Mouse (Mus musculus): Measurements from ENCODE around the gene Shank2. TPM values are rescaled to one million over a fixed set of nuclear protein-coding genes. Genes with fewer than 3 reads are reported as not detected.

Shank2 gene
- polyA plus RNA-seq, 1 experiment from 2014 or later: 0.96 TPM

GRCm38 (mm10) chr7:144262666-144263065, 260.9 kb downstream of the Shank2 start:
- no peak for DNase-seq (ENCODE audit: low spot score)

GRCm38 (mm10) chr7:144266745-144267144, 265.0 kb downstream of the Shank2 start:
- DNase-seq (ENCODE audit: low spot score): no peak

- no peak for DNase-seq (ENCODE audit: low spot score)
Measured at GRCm38 (mm10) chr7:144268329-144268728, 266.6 kb downstream of the Shank2 start.

DNA sequence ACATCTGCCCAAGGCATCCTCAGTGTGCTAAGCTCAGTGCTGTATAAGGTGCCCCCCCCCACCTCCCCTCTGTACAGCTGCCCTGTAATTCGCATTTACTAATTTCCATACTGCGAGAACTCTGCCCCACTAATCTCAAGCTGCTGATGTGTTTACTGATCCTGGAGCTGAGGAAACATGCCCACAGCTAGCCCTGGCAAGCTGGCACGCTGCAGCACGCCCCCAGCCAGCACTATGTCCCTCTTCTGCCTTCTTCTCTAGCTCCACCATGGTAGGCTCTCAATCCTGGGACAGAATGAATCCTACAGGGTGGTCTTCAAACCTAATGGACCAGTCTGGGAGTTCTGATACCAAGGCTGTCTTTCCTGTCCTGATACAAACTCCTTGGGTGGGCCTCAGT, 267.1 kb downstream of the Shank2 start:
- no peak for DNase-seq (ENCODE audit: low spot score)

DNA sequence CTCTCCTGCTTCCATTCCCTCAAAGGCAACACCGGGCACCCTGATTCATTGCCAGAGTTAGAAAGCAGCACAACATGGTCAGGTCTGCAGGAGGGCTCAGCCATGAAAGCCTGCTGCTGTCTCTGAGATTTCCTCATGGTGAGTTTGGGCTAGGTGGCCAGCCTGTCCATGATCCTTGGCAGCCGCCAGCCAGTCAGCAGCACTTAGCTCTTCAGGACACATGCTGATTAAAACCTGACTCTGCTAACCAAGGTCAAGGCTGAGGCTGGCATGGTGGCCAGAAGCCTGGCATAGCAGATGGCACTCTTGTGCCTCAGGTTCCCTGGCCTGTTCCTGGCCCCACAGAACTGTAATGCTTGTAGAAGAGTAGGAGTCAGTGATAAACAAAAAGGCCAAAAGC, 269.3 kb downstream of the Shank2 start:
- DNase-seq (ENCODE audit: low spot score): no peak

GRCm38 (mm10) chr7:144278703-144279102, 277.0 kb downstream of the Shank2 start:
- no peak for DNase-seq (ENCODE audit: low spot score)

GRCm38 (mm10) chr7:144283701-144284100, 282.0 kb downstream of the Shank2 start:
- DNase-seq (ENCODE audit: low spot score): no peak

- no peak for DNase-seq (ENCODE audit: low spot score)
Measured at GRCm38 (mm10) chr7:144284241-144285065, 282.7 kb downstream of the Shank2 start.

- no peak for DNase-seq (ENCODE audit: low spot score)
Measured at GRCm38 (mm10) chr7:144285066-144285633, 283.4 kb downstream of the Shank2 start.

DNA sequence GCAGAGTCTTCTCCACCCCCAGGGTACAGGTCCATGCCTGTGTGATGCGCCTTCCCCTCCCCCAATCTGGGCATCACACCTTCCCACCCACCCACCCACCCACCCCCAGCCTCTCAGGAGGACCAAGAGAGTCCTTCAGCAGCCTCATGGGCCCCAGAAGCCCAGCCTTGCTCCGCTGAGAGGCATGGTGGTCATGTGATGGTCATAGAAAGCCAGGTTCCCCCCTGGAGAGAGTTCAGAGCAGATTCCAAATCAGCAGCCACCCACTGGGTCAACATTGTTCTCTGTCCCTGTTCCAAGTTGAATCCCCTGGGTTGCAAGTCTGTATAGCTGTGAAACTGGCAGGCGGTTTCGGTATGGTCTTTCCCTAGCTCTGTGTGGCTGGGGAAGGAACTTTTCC, 284.2 kb downstream of the Shank2 start:
- no peak for DNase-seq (ENCODE audit: low spot score)

DNA sequence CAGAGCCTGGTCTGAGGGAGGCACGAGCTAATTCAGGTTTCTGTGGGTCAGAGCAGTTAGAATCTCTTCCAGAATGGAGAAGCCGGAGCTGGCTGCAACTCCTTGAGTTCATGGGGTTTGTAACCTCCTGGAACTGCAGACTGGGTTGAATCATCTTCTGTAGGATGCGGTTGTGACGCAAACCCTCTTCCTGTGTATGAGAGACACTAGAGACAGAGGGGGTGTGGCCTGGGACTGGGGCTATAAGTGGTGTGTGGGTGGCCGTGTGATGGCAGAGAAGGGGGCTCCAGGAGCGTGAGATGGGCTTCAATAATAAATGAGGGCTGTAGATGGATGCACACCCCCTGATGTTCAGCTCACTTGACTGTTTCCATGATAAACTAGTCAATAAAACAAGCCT, 286.3 kb downstream of the Shank2 start:
- no peak for DNase-seq (ENCODE audit: low spot score)

DNA sequence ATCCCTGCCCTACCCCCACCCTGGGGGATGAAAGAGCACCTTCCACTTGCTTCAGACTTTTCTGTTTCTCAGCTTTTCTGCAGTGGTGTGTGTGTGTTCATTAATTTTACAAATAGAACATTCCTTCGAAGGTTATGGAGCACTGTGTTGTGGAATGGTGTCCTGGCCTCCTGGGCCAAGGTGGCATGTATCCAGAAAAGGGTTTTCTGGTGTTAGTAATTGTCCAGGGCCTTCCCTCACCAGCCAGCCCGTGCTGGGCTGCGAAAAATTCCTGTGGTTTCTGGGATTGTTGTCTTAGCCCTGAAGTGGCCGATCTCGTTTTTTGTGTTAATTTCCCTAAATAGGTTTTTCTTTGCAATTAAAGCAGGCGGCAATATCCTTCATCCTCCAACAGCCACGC, 289.8 kb downstream of the Shank2 start:
- DNase-seq (ENCODE audit: low spot score): no peak

GRCm38 (mm10) chr7:144293611-144294010, 291.9 kb downstream of the Shank2 start:
- no peak for DNase-seq (ENCODE audit: low spot score)

DNA sequence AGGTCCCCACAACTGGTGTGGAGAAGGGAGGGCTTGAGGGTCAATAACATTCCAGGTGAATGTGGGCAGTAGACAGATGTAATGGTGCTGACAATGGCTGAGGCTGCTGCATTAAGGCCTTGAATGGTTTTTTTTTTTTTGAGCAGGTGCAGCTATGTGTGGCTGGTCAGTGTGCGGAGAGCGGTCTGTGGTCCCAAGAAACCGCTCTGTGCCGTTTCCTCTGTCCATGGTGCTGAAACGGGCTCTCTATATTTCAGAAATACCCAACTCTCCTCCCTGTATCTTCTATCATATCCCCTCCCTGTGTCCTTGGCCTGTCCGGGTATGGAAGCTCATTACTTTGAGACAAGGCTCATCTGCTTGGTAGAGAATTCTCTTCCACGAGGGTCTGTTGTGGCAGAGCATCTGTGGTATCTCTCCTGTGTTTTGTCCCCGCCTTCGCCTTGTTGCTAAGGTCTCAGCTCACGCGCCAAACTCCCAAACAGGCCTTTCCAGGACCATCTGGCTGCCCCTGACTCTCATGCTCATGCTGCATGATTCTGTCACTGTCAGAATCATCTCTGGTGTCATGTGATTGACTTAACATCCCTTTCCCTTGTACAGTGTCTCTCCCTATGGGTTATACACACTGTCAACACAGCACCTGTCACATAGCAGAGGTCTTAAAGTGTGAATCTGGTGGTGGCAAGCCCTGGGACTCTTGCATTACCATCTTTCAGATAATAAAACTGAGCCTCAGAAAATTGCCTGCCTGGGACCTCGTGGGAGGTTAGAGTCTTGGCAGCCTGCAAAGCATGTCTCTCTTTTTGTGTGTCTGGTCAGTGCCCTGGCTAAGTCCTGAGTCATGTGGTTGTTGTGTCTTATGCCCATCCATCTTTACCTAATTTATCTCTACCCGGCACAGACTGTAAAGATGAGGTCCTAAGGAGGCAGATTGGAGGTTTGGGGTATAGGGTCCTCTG, 292.8 kb downstream of the Shank2 start:
- DNase-seq (ENCODE audit: low spot score): peak; percentile 13

DNA sequence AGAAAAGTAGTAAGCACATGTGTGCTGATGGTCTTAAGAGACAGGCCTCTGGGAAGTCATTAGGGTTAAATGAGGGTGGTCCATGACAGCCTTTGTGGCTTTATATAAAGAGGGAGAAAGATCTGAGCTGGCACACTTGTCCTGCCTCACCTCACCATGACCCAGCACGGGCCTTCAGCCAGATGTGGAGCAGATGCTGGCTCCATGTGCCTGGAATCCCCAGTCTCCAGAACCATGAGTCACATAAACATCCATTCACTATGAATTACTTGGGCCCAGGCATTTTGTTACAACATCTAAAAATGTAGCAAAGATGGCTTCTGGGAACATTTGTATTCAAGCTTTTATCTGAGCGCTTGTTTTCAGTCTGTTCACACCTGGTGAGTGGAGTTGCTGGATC, 297.6 kb downstream of the Shank2 start:
- DNase-seq (ENCODE audit: low spot score): no peak

- DNase-seq (ENCODE audit: low spot score): no peak
Measured at GRCm38 (mm10) chr7:144301646-144302045, 299.9 kb downstream of the Shank2 start.

DNA sequence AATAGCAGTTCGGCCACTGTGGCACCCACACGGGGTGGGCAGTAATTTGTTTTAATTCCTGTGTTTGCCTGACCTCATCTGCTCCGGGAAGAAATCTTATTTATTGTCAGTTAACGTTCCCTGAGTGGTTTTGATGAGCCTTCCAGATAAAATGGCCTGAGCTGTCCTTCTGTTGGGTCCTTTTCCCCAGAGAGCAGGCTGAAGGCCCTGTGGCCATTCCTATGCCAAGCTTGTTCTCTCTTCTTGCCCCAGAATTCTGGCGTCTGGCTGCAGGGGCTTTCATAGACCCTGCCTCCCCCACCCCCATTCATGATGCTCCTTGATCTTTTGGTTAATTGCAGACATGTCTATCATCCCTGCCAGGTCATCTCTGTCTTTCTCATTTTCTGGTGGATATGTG, 300.8 kb downstream of the Shank2 start:
- no peak for DNase-seq (ENCODE audit: low spot score)

DNA sequence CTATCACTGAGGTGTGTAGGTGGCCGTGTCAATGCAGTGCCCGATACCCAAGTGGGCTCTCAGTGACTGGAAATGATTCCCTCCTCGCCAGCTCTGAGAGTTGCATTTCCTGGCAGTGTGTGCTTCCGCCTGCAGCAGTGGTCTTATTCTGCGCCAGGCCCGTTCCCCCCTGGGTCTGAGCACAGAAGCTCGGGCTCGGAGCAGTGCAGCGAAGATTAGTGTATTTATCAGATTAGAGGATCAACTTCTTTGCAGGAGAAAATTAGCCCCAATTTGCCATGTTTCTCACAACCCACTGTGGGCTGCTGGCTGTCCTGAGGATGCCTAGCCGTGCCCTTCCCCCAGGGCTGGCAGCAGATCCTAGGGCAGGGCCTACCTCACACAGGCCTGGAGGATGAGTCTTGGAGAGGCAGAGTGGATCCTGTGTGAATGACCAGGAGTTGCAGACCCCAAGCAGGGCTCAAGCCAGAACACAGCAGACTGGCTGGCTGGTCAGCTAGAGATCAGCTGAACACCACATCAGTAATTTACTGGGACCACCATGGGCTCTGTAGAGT, 306.2 kb downstream of the Shank2 start:
- no peak for DNase-seq (ENCODE audit: low spot score)

- DNase-seq (ENCODE audit: low spot score): no peak
Measured at GRCm38 (mm10) chr7:144314438-144315105, 312.8 kb downstream of the Shank2 start.

GRCm38 (mm10) chr7:144316224-144316623, 314.5 kb downstream of the Shank2 start:
- no peak for DNase-seq (ENCODE audit: low spot score)

DNA sequence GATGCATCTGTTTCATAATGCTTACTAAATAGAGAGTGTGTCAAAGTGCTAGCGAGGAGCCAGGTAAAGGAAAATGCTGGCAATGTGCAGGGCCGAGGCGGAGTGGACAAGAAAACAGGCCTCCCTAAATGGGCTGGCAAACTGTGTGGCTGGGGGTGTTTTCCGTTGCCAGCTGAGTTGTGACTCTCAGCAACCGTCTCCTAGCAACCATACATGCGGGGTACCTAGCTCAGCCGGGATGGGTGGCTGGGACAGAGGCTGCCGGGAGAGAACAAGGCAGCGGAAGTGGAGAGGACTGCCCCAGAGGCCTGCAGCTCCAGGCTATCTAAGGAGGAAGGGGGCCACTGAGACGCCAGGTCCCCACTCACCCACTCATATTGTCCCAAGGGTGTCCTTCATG, 315.1 kb downstream of the Shank2 start:
- no peak for DNase-seq (ENCODE audit: low spot score)

Data from thymus, postnatal 0 days (tissue).